Mouse (Mus musculus): ENCODE results near the gene Senp3.
A peak's percentile ranks its signal among the peaks of the same experiment; 100 is the strongest.
"Not testable (repeated sequence)": the region's sequence is repeated elsewhere in the genome, so short reads cannot be mapped to it uniquely, and the experiment has no call there.

Senp3 gene

GRCm38 (mm10) chr11:69655264-69656064 is 26.4 kb downstream of the Senp3 start, which contains the start of gene Sox15:
Gene Sox15 (plus strand): TSS chr11:69655314.
- peak; percentile 47 for DNase-seq (ENCODE audit: low read depth, low spot score)

GRCm38 (mm10) chr11:69654760-69655159 is 27.1 kb downstream of the Senp3 start:
- no peak for DNase-seq (ENCODE audit: low read depth, low spot score)

GRCm38 (mm10) chr11:69653399-69653798 is 28.5 kb downstream of the Senp3 start:
- peak; percentile 62 for DNase-seq (ENCODE audit: low read depth, low spot score)

DNA sequence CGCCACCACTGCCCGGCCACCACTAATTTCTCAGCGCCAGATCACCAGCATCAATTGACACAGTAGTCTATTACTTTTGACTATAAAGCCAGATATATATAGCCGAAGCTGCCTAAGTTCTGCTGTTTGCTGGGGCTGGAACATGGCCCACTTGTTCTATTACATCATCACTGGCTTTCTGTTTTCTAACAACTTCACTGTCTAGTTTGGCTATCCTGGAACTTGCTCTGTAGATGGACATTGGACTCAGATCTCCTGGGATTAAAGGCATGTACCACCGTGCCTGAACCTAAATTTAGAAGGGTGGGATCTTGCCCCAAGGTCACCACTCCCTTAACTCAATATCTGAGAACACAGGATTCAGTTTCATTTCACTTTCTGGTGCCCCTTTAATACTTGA is 36.0 kb downstream of the Senp3 start:
- no peak for DNase-seq (ENCODE audit: low read depth, low spot score)

- DNase-seq (ENCODE audit: low read depth, low spot score) = no peak
Measured at GRCm38 (mm10) chr11:69635471-69635870, 46.4 kb downstream of the Senp3 start.

- no peak for DNase-seq (ENCODE audit: low read depth, low spot score)
Measured at GRCm38 (mm10) chr11:69633128-69633866, 48.6 kb downstream of the Senp3 start.

DNA sequence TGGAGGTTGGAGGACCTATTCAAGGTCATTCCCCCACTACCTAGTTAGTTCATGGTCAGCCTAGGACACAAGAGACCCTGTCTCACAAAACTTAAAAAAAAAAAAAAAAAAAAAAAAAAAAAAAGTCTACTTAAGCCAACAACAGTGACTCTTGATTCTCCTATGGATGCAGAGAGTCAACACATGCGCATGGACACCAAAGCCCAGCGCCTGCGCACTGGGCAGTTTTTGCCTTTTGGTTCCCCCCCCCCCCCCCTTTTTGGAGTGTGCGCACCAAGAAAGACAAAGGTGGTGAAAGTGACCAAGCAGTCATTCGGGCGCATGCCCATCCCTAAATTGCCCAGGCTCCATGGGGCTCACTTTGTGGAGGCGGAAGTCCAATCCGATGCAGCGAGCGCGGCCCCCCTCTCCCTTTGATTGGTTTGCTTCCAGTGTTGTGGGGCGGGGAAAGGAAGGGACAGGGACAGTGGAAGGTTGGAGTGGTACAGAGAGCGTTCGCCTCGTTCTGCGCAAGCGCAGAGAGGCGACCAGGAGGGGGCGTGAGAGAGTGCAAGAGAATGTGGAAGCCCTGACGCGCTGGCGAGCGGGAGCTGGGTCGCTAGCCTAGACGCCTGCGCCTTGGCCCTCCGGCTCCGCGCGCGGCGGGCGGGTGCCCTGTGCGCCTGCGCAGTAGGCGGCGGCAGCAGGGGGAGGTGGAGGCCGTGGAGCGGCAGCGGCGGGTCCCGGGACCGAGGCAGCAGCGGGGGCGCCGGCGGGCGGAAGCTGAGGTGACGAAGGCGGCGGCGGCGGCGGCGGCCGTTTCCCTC is 49.4 kb downstream of the Senp3 start, which contains the start of gene Fxr2:
Gene Fxr2 (plus strand): TSS at position 707 of the 806 bp plus-strand sequence.
- peak; percentile 100 for DNase-seq (ENCODE audit: low read depth, low spot score)

- DNase-seq (ENCODE audit: low read depth, low spot score) = no peak
Measured at GRCm38 (mm10) chr11:69629802-69630201, 52.1 kb downstream of the Senp3 start.

GRCm38 (mm10) chr11:69628286-69628685 is 53.6 kb downstream of the Senp3 start:
- no peak for DNase-seq (ENCODE audit: low read depth, low spot score)

GRCm38 (mm10) chr11:69624339-69624738 is 57.5 kb downstream of the Senp3 start:
- DNase-seq (ENCODE audit: low read depth, low spot score) = not testable (repeated sequence)
